Mouse (Mus musculus) liver, embryonic 16.5 days (tissue): ENCODE measurements around the gene Trappc10. TPM values are rescaled to one million over a fixed set of nuclear protein-coding genes. Genes with fewer than 3 reads are reported as not detected.
"Not testable (repeated sequence)": the region's sequence is repeated elsewhere in the genome, so short reads cannot be mapped to it uniquely, and the experiment has no call there.

ENCODE experiments used
- ATAC-seq: fragments of 200-750 bp; cut with Nextera tagmentation; 2 replicates; pipeline ENCODE4 v1.8.0; 2017; ENCODE audit warnings: low read depth, mild to moderate bottlenecking, moderate number of reproducible peaks, moderate library complexity
- H3K27ac ChIP-seq: fragments of 300-500 bp; sonication (generic); 2 replicates; pipeline ENCODE4 v1.5.1; 2014; ENCODE audit warnings: mild to moderate bottlenecking, low read length
- H3K27me3 ChIP-seq: fragments of 300-500 bp; sonication (generic); 2 replicates; pipeline ENCODE4 v1.6.1; 2014; ENCODE audit warnings: low read depth, low read length, mixed read lengths; ENCODE audit not compliant: control insufficient read depth, insufficient read depth
- H3K36me3 ChIP-seq: fragments of 300-500 bp; sonication (generic); 2 replicates; pipeline ENCODE4 v1.6.1; 2014; ENCODE audit warnings: mild to moderate bottlenecking; ENCODE audit not compliant: control insufficient read depth, insufficient read depth
- H3K4me1 ChIP-seq: fragments of 300-500 bp; sonication (generic); 2 replicates; pipeline ENCODE4 v1.6.1; 2014; ENCODE audit warnings: low read depth, low read length, mixed read lengths; ENCODE audit not compliant: control insufficient read depth
- H3K4me2 ChIP-seq: fragments of 300-500 bp; sonication (generic); 2 replicates; pipeline ENCODE4 v1.6.1; 2014; ENCODE audit warnings: low read depth, low read length, mixed read lengths
- H3K4me3 ChIP-seq: fragments of 300-500 bp; sonication (generic); 2 replicates; pipeline ENCODE4 v1.5.1; 2014; ENCODE audit warnings: low read depth, mild to moderate bottlenecking, low read length
- H3K9ac ChIP-seq: fragments of 300-500 bp; sonication (generic); 2 replicates; pipeline ENCODE4 v1.6.1; 2014; ENCODE audit warnings: low read depth, low read length
- H3K9me3 ChIP-seq: fragments of 300-500 bp; sonication (generic); replicated peaks from 2 replicates; pipeline ENCODE4 v1.6.1; 2016; ENCODE audit warnings: low read length; ENCODE audit not compliant: control insufficient read depth
- WGBS: fragments of 180-500 bp; shearing (Covaris S2); extraction: QIAGEN DNeasy Blood & Tissue Kit; methylation state at CpG from one replicate; pipeline ENCODE4 v1.1.7; 2014; ENCODE audit not compliant: insufficient replicate concordance; 5-methylcytosine and 5-hydroxymethylcytosine counted together
- polyA plus RNA-seq: library from polyadenylated mRNA; unstranded; fragments of >200 nt; fragmentation: Nextera tagmentation; extraction: Ambion mirVana; gene quantifications from 2 replicates; pipeline ENCODE4 v1.2.1, GENCODE M21; 2015

Trappc10 gene
- polyA plus RNA-seq, 1 experiment from 2014 or later, result 5.9 TPM

DNA sequence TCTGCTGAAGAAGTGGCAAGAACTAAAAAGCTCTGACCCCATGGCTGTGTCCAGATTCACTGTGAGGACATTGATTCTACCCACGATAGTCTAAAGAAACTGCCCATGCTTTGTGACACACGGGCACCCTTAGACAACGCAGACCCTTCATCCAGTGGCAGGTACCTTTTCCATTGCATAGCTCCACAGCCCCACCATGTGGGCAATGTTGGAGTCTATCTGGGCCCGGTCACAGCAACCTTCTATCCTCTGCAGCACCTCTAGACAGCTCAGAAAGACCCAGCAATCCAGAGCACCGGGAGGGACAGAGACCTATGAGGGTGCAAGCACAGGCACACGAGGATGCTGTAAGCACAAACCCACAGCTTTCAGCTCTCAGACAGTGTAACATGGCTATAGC is 33.1 kb downstream of the Trappc10 start:
- Histone ChIP-seq H3K4me1 (peaks cover 15% of the 10 kb centered on the region), H3K9ac (no peak overlapping the region), H3K27me3 (no peaks in the 10 kb centered on the region), H3K36me3 (peaks cover 79% of the 10 kb centered on the region), H3K4me2 (no peak overlapping the region), H3K27ac (no peak overlapping the region), H3K9me3 (no peaks in the 10 kb centered on the region), H3K4me3 (no peak overlapping the region)
- WGBS, result 64% methylated on average over 6 of the region's 6 CpGs
- ATAC-seq, result no peak

DNA sequence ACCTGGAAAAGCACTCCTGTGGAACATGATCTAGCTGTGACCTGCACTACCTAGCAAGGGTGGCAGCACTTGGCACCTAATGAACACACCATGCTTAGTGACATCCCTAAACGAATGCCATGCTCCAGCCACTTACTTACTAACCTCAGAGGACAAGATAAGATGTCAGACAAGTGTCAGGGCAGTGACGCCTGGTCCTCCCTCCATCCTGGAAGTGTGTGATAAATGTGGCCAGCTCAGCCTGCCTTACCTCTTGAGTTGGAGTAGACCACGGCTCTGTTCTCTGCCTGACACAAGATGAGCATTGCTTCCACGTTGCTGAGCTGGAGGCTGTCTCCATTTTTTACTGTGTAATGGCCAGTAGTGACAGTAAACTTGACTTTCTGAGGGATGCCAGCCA is 43.3 kb downstream of the Trappc10 start:
- WGBS, result 40% methylated on average over 4 of the region's 4 CpGs
- no peaks in the 10 kb centered on the region for H3K27me3 ChIP-seq
- peak; percentile 71 for ATAC-seq
- no peak overlapping the region for H3K4me2 ChIP-seq
- no peaks in the 10 kb centered on the region for H3K9me3 ChIP-seq
- H3K36me3 ChIP-seq, result peaks cover 62% of the 10 kb centered on the region
- H3K4me3 ChIP-seq, result no peak overlapping the region
- H3K4me1 ChIP-seq, result peaks cover 14% of the 10 kb centered on the region
- peak overlapping the region; percentile 6; the same call in 1 of the 2 replicates for H3K9ac ChIP-seq
- peak overlapping the region; percentile 68 for H3K27ac ChIP-seq

DNA sequence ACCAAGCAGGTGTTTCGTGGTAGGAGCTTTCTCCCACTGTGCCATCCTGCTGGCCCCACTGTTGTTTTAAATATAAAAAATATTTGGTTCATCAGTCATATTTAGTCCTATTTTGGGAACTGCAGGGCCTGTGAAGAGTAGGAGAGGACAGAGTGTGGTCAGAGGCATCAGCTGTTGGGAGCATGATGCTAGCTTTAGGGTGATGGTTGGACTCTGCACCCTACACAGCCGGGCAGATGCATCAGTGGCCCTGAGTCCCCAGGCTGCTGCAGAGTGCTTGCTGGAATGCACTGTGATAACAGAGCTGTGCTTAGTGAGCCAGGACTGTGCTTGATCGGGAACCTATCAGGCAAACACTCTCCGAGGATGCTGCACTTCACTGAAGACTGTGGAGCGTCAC is 51.5 kb downstream of the Trappc10 start:
- Histone ChIP-seq H3K36me3 (peaks cover 73% of the 10 kb centered on the region), H3K4me1 (no peaks in the 10 kb centered on the region)

DNA sequence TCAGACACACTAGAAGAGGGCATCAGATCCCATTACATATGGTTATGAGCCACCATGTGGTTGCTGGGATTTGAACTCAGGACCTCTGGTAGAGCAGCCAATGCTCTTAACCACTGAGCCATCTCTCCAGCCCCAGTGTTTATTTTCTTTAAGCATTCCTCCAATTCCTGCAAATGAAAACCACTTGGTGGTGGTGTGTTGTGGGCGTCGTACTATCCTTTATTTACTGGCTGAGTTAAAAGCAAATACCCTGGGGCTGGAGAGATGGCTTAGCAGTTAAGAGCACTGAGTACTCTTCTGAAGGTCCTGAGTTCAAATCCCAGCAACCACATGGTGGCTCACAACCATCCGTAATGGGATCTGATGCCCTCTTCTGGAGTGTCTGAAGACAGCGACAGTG is 58.4 kb downstream of the Trappc10 start:
- Histone ChIP-seq H3K36me3 (peaks cover 45% of the 10 kb centered on the region), H3K4me1 (peaks cover 22% of the 10 kb centered on the region)
- H3K27ac ChIP-seq, H3K4me3 ChIP-seq, ATAC-seq, H3K9ac ChIP-seq, H3K9me3 ChIP-seq, H3K27me3 ChIP-seq, H3K4me2 ChIP-seq: not testable (repeated sequence)
- 86% methylated on average over 4 of the region's 4 CpGs for WGBS

More for the DNA sequence above, 51.5 kb downstream of the Trappc10 start:
- no peaks in the 10 kb centered on the region for H3K27me3 ChIP-seq
- H3K9me3 ChIP-seq, result no peaks in the 10 kb centered on the region
- no peak overlapping the region for H3K4me2 ChIP-seq
- 85% methylated on average over 5 of the region's 5 CpGs for WGBS
- ATAC-seq, result no peak
- H3K9ac ChIP-seq, result no peak overlapping the region
- no peak overlapping the region for H3K4me3 ChIP-seq
- H3K27ac ChIP-seq, result no peak overlapping the region

DNA sequence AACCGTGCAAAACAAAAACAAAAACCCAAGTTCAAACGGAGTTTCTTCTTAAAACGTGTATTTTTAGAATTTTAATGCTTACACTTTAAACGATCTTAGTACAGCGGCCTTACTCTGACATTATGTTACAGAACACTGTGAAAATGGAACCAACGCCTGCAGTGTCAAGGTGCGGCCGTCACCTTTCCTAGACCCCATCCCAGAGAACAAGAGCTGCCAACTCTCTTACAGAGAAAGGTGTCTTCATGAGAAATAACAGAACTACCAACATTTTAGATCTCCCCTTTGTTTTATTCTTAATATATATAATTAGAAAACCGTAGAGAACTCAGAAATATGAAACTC is 59.1 kb downstream of the Trappc10 start:
- ATAC-seq, result peak; percentile 28
- Histone ChIP-seq H3K4me3 (peak overlapping the region; percentile 79), H3K9me3 (no peaks in the 10 kb centered on the region), H3K27me3 (no peaks in the 10 kb centered on the region), H3K36me3 (peaks cover 46% of the 10 kb centered on the region), H3K27ac (peak overlapping the region; percentile 86), H3K4me2 (peak overlapping the region; percentile 92), H3K9ac (peak overlapping the region; percentile 59), H3K4me1 (peaks cover 22% of the 10 kb centered on the region)
- WGBS, result 13% methylated on average over 9 of the region's 9 CpGs

DNA sequence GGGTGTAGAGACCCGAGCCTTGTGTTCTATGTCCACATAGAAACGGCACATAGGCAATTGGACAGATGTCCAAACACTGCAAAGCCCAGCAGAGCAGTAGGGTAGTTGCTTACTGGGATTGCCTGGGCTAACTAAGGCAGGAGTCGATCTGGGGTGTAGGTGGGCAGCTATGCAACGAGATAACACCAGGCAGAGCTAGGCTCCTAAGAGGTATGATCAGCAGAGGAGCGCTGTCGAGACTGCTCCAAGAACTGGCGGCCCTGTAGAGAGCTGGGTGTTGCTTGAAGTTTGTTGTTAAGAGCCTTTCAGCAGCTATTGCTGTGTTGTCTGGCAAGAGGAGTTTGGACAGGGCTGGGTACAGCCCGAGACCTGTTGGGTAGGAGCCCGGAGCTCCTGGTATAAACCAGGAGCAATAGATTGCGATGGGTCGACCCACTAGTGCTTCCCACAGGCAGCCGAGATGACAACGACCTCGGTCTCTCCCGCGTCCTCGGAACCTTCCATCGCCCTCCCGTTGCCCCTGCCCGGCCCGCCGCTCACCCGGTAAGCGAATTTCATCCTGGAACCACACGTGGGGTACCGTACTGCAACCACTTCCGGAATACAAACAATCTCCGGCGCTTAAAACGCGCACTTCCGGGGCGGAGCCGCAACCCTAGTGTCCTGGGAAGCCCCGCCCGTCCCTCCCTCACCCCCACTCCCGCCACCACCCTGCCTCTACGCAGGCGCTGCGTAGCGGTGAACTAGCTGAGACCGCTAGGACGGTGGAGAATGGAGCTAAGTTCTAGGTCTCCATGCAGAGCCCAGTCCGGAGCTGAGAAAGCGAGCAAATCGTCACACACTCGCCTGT is 59.7 kb downstream of the Trappc10 start, which contains the start of gene Pwp2:
TSS of gene Pwp2 (minus strand) at position 619 of the 850 bp plus-strand sequence.
- Histone ChIP-seq H3K4me1 (peaks cover 22% of the 10 kb centered on the region), H3K4me2 (peak within 1 kb of the TSS; percentile 92), H3K27ac (peak within 1 kb of the TSS; percentile 86), H3K9ac (peak within 1 kb of the TSS; percentile 68), H3K9me3 (no peaks in the 10 kb centered on the region), H3K36me3 (peaks cover 43% of the 10 kb centered on the region), H3K27me3 (no peaks in the 10 kb centered on the region), H3K4me3 (peak within 1 kb of the TSS; percentile 79)
- under 1% methylated on average over 47 of the region's 47 CpGs for WGBS
- peak; percentile 97 for ATAC-seq

DNA sequence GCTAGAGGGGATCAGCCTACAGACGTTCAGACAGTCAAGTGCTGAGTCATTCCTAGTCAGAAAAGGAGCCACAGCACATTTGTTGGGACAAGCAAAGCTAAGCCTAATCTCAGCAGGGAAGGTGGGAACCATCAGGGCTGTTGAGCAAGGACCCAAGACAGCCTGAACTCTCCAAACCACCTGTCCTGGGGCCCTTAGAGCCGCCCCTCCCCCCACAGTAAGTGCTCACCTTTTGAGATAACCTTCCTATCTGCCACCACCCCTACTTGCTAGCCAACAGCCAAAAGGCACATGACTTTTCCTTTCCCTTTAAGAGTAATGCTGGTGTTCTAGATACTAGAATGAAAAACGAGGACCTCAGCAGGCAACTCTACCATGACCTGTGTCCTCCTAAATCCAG is 60.9 kb downstream of the Trappc10 start:
- no peak for ATAC-seq
- Histone ChIP-seq H3K36me3 (peaks cover 44% of the 10 kb centered on the region), H3K9ac (no peak overlapping the region), H3K9me3 (no peaks in the 10 kb centered on the region), H3K4me3 (no peak overlapping the region), H3K4me1 (peaks cover 22% of the 10 kb centered on the region), H3K27me3 (no peaks in the 10 kb centered on the region), H3K27ac (no peak overlapping the region), H3K4me2 (no peak overlapping the region)
- WGBS, result 49% methylated on average over 3 of the region's 3 CpGs

DNA sequence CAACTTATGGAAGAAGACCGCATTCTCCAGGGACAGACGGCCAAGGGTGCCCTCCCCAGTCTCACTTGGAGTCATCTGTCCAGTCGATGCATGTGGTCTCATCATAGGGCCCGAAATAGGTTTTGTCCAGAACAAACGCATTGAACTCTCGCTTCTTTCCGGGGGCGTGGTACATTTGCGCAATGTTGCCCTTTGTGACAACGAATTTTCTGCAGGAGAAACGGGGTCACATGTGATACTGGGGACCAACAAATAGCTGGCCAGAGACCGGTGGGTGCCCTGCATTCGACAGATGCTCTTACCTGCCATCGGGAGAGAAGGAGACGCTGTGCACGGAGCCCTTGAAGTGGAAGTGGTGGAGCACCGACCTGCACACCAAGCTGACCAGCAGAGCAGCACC is 62.1 kb downstream of the Trappc10 start:
- Histone ChIP-seq H3K27me3 (no peaks in the 10 kb centered on the region), H3K4me2 (no peak overlapping the region), H3K4me1 (peaks cover 22% of the 10 kb centered on the region), H3K27ac (no peak overlapping the region), H3K9ac (no peak overlapping the region), H3K4me3 (no peak overlapping the region), H3K36me3 (peaks cover 44% of the 10 kb centered on the region), H3K9me3 (no peaks in the 10 kb centered on the region)
- no peak for ATAC-seq
- 84% methylated on average over 17 of the region's 17 CpGs for WGBS

DNA sequence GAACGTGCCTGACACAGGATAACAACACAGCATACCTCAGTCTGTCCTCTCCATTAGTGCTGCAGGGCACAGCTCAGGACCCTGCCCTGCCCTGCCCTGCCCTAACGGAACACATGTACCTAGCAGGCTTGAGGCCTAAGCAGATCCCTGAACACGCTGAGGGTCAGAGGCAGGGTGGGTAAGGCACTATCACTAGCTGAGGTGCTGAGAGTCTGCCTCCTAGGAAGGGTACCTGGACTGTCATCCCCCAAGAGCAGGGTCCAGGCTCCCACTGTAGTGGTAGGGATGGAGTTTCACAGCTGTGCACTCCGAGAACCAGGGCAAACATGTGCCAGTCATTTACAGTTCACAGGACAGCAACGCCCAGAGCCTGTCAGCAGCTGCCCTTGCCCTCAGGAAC is 70.0 kb downstream of the Trappc10 start:
- Histone ChIP-seq H3K9ac (no peak overlapping the region), H3K4me1 (peaks cover 9% of the 10 kb centered on the region), H3K9me3 (no peaks in the 10 kb centered on the region), H3K27me3 (no peaks in the 10 kb centered on the region), H3K4me2 (no peak overlapping the region), H3K27ac (no peak overlapping the region), H3K36me3 (peaks cover 57% of the 10 kb centered on the region), H3K4me3 (no peak overlapping the region)
- 81% methylated on average over 5 of the region's 5 CpGs for WGBS
- no peak for ATAC-seq
